Mouse (Mus musculus) layer of hippocampus, adult 18-20 months (tissue): ENCODE results near the gene Vmn1r68. TPM values are rescaled to one million over a fixed set of nuclear protein-coding genes. Genes with fewer than 3 reads are reported as not detected.

Experiments
- DNase-seq, 2 experiments: peaks; one replicate each; pipeline ENCODE4 v3.0.0; 2022; ENCODE audit warnings: low spot score in 2 of 2
- long read RNA-seq: library from polyadenylated mRNA; stranded (forward); transcript quantifications from one replicate; pipeline ENCODE4 v2.0.0, GENCODE M21; 2021
- total RNA-seq, 2 experiments: library from RNA; stranded (reverse); gene quantifications; 2 replicates each; pipeline ENCODE4 v1.2.3; 2021

Vmn1r68 gene
- not detected for total RNA-seq
- long read RNA-seq, result 0 reads

DNA sequence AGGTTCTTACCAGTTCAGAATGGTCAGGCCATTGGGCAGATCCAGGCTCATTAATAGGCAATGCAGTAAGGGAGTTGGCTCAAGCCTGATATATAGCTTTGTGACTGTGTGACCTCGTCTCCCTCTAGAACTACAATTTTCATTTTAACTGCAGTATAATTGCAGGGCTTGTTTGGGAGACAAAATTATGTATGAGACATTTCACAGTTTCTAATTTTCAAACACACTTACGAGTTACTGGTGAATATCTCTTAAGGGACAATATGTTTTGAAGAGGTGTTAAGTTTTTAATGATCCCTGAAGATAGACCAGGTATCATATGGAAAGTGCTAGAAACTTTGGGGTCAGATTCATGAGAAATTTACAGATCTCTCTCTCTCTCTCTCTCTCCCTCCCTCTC is at the start of gene Vmn1r68:
Vmn1r68 (minus strand) TSS at position 101 of the 400 bp plus-strand sequence.
- DNase-seq, result no peak

DNA sequence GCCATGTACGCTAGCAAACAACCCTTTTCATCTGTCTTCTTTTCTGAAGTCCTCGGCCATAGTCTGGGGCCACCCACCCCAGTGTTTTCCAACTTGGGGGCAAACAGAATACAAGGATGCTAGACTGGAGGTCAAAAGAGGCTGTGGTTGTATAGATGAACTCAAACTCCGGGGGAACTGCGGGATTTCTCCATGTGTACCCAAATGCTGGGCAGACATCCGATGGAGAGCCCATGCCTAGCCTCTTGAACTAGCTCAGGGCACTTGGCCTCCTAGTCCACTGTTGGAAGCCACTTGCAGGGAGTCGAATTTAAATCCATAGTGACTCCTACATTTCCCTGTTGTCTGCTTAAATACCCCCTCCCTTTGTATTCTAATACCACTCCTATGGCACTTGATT is 62.7 kb downstream of the Vmn1r68 start:
- no peak for DNase-seq

DNA sequence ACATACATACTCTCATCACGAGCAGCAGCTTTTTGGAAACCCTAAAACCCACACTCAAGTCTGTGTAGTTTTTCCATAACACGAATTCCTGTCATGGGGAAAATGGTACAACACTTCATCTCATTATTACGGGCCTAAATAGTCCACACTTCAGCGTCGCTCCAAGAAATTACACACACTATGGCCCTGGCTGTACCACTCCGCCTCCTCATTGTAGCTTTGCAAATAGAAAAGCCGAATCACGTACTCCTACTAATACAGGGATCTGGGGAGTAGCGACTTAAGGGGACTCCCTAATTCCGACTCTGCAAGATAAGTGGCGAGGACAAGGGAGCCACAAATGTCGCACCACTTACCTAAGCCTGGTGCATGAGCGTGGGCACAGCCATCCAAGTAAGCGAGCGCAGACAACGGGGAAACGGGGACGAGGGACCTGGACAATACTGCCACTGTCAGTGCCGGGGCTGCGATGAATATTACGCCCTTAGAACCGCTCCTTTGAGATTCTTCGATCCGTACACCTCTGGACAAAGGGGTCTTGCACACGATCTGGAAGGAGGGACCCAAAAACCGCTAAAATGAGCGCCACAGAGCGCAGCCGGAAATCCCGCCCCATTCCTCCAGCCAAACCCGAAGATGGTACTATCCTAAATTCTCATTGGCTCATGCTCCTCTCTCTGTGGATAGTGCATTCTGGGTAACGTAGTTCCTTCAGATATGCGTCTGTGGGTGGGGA is 63.3 kb downstream of the Vmn1r68 start, which contains the start of gene Zik1:
Zik1 (minus strand) TSS at position 609 of the 736 bp plus-strand sequence.
- peak; percentile 61 to 85 for DNase-seq

DNA sequence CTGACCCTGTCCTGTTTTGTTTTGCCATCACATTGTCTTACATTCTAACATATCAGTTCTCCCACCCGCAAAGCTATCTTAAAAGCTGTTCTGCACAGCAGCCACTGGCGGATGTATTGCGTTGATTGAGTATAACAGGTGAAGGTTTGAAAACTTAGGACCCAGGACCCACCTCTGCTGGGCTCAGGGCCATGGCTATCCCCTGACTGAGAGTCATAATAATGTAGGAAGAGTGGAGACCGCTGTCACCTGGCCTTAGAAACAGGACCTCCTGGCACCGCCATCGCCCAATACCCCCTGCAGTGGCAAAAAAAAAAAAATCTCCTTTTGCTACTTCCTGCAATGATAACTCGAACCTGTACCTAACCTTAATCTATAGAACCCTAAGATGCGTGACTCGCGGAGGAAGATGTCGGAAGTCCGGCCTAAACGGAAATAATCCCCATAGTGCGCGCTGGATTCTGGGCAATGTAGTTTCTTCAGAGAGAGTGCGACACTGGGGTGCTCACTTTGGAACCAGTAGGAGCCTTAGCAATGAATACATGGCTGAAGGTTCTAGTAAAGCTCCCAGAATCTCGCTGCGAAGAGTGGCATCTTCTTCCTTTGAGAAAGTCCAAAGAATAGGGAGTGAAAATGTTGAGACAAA is 77.6 kb downstream of the Vmn1r68 start:
- DNase-seq, result peak; percentile 1 to 79

DNA sequence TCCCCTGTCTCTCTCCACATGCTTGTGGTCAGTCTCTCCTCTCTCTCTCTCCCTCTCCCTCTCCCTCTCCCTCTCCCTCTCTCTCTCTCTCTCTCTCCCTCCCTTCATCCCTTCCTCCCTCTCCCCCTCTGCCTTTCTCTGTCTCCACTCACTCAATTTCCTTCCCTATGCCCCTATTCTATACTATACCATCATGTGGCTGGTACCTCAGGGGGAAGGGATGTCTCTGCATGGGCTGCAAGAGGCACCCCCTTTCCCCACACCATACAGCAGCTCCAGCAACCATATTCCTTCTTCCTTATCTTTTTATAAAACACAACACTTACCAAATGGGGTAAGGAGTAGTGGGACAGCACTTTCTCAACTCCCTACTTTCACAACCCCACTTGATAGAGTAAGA is 78.5 kb downstream of the Vmn1r68 start:
- DNase-seq, result no peak

DNA sequence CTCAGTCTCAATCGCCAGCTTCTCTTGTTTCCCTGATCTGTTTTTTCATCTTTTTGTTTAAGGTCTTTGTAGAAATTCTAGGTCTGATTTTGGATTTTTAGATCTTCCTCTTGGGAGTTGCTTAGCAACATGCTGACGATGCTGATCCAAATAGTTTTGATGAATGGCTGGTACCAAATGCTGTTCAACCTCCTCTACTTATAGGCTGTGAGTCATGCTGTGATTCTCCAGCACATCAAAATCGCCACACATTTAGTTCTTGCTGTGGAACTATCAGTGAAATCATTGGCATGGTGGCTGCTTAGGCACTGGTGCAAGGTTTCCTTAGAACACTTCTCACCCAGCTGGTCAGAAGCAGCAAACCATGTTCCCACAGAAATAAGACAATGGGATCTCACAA is 100.1 kb downstream of the Vmn1r68 start:
- no peak for DNase-seq

Other genes with a start within 250 kb of the Vmn1r68 start
- not detected for gene Vmn1r67, start 115.2 kb downstream of the Vmn1r68 start, total RNA-seq
- gene Zik1, start 63.1 kb downstream of the Vmn1r68 start, total RNA-seq, result 10 to 100 TPM; 15.8 to 15.9 TPM
- not detected for gene Vmn1r69, start 55.2 kb upstream of the Vmn1r68 start, total RNA-seq
- not detected for gene Vmn1r70, start 73.0 kb upstream of the Vmn1r68 start, total RNA-seq
- gene Nlrp4b, start 129.3 kb upstream of the Vmn1r68 start, total RNA-seq, result not detected
- not detected for gene Vmn1r71, start 195.9 kb upstream of the Vmn1r68 start, total RNA-seq